Mouse (Mus musculus): ENCODE data around the gene Polr2a. TPM values are rescaled to one million over a fixed set of nuclear protein-coding genes. Genes with fewer than 3 reads are reported as not detected.
"Not testable (repeated sequence)": the region's sequence is repeated elsewhere in the genome, so short reads cannot be mapped to it uniquely, and the experiment has no call there.

The Polr2a gene
- polyA plus RNA-seq, 1 experiment from 2014 or later = 96.2 TPM

GRCm38 (mm10) chr11:69707873-69708381 lies 50.5 kb downstream of the Polr2a start:
- DNase-seq (ENCODE audit: low read depth, low spot score) (no peak), ATAC-seq (no peak)
- TF ChIP-seq CTCF (IDR thresholded peaks at IDR 0.05) = no peak
- no peaks in the 10 kb centered on the region for H3K27me3 ChIP-seq
- in situ Hi-C loops (cut with MboI; ENCODE audit: low pct_unique_long_range_greater_than_20kb) = no loop called here
- ChIA-PET CTCF (no interaction called here), POLR2A (interaction anchor here (0.6 kb wide), 1 partner anchor 383 kb away, joined by 5 read pairs; no protein-coding TSS in a partner anchor)

- ChIA-PET POLR2A (no interaction called here), CTCF (interaction anchor here (1.0 to 1.3 kb wide), 3 partner anchors 10 to 25 kb away, joined by 3 to 5 read pairs (median 4); partner anchors contain the start of gene Senp3)
- ATAC-seq (no peak), DNase-seq (ENCODE audit: low read depth, low spot score) (no peak)
- in situ Hi-C loops (cut with MboI; ENCODE audit: low pct_unique_long_range_greater_than_20kb) = no loop called here
- no peak for TF ChIP-seq CTCF (IDR thresholded peaks at IDR 0.05)
- H3K27me3 ChIP-seq = no peaks in the 10 kb centered on the region
These were observed 51.0 kb downstream of the Polr2a start for GRCm38 (mm10) chr11:69707480-69707847.

DNA sequence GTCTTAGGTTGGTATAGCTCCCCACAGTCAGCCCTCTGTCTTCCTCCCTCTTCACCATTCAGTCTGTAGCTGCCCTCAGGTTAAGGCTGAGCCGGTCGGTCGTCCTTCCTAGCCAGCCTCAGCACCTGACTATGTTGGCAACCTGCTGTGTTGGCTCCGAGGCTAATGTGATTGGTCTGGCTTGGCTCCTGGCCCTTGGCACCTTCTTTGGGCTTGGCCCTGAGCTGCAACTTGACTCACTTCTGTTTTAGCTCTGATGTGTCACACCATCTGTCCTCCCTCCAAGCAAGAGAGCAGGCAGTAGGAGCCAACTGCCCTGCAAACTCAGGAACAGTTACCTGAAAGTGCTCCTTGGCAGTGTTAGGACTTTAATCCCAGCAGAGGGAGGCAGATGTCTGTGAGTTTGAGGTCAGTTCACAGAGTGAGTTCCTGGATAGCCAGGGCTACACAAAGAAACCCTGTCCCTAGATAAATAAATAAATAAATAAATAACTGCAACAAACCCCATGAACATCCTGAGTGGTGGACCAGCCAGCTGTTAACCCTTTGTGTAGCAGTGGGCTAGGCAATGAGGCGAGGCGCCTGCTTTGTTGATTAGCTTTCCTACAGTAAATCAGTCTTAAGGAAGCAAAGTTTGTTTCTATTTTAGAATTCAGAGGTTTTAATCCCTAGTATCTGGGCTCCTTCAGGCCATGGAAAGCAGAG lies 51.5 kb downstream of the Polr2a start:
- ATAC-seq = peak; percentile 21
- in situ Hi-C loops (cut with MboI; ENCODE audit: low pct_unique_long_range_greater_than_20kb) = no loop called here

GRCm38 (mm10) chr11:69704613-69705010 lies 53.8 kb downstream of the Polr2a start:
- CTCF ChIA-PET = interaction anchor here (1.2 to 1.5 kb wide), 3 partner anchors 10 to 23 kb away, joined by 3 to 4 read pairs (median 3); partner anchors contain the start of gene Senp3
- no peak for TF ChIP-seq CTCF (IDR thresholded peaks at IDR 0.05)
- no peak for DNase-seq (ENCODE audit: low read depth, low spot score)

More for the DNA sequence above, 51.5 kb downstream of the Polr2a start:
- POLR2A ChIA-PET = interaction anchor here (0.6 to 1.3 kb wide), 2 partner anchors 13 to 70 kb away, joined by 7 to 8 read pairs; no protein-coding TSS in a partner anchor
- TF ChIP-seq CTCF (IDR thresholded peaks at IDR 0.05) = no peak
- CTCF ChIA-PET = interaction anchor here (1.0 to 1.3 kb wide), 3 partner anchors 11 to 25 kb away, joined by 3 to 5 read pairs (median 4); partner anchors contain the start of gene Senp3
- DNase-seq (ENCODE audit: low read depth, low spot score) = no peak
- no peaks in the 10 kb centered on the region for H3K27me3 ChIP-seq

GRCm38 (mm10) chr11:69703814-69704612 lies 54.4 kb downstream of the Polr2a start:
- CTCF ChIA-PET = interaction anchor here (1.1 to 1.5 kb wide), 2 partner anchors 10 to 13 kb away, joined by 3 read pairs; no protein-coding TSS in a partner anchor
- TF ChIP-seq CTCF (IDR thresholded peaks at IDR 0.05) = no peak
- DNase-seq (ENCODE audit: low read depth, low spot score) (no peak), ATAC-seq (no peak)
- no peaks in the 10 kb centered on the region for H3K27me3 ChIP-seq
- in situ Hi-C loops (cut with MboI; ENCODE audit: low pct_unique_long_range_greater_than_20kb) = no loop called here
- POLR2A ChIA-PET = no interaction called here

More at GRCm38 (mm10) chr11:69704613-69705010, 53.8 kb downstream of the Polr2a start:
- in situ Hi-C loops (cut with MboI; ENCODE audit: low pct_unique_long_range_greater_than_20kb) = no loop called here
- ATAC-seq = no peak
- no peaks in the 10 kb centered on the region for H3K27me3 ChIP-seq
- POLR2A ChIA-PET = no interaction called here

- ATAC-seq; DNase-seq (ENCODE audit: low read depth, low spot score); H3K27me3 ChIP-seq; in situ Hi-C loops (cut with MboI; ENCODE audit: low pct_unique_long_range_greater_than_20kb); POLR2A ChIA-PET: not testable (repeated sequence)
- CTCF ChIA-PET = interaction anchor here (1.1 kb wide), 1 partner anchor 14 kb away, joined by 3 read pairs; no protein-coding TSS in a partner anchor
These were observed 55.1 kb downstream of the Polr2a start for GRCm38 (mm10) chr11:69703381-69703780.

GRCm38 (mm10) chr11:69702886-69703285 lies 55.6 kb downstream of the Polr2a start:
- POLR2A ChIA-PET; DNase-seq (ENCODE audit: low read depth, low spot score); ATAC-seq; H3K27me3 ChIP-seq; in situ Hi-C loops (cut with MboI; ENCODE audit: low pct_unique_long_range_greater_than_20kb); CTCF ChIA-PET: not testable (repeated sequence)

GRCm38 (mm10) chr11:69699595-69699994 lies 58.8 kb downstream of the Polr2a start:
- in situ Hi-C loops (cut with MboI; ENCODE audit: low pct_unique_long_range_greater_than_20kb) = no loop called here
- POLR2A ChIA-PET = interaction anchor here (0.7 kb wide), 1 partner anchor 24 kb away, joined by 3 read pairs; no protein-coding TSS in a partner anchor
- CTCF ChIA-PET = no interaction called here
- ATAC-seq = no peak
- H3K27me3 ChIP-seq = no peaks in the 10 kb centered on the region
- no peak for DNase-seq (ENCODE audit: low read depth, low spot score)
- no peak for TF ChIP-seq CTCF (IDR thresholded peaks at IDR 0.05)

GRCm38 (mm10) chr11:69698574-69698973 lies 59.9 kb downstream of the Polr2a start:
- no peaks in the 10 kb centered on the region for H3K27me3 ChIP-seq
- ChIA-PET CTCF (no interaction called here), POLR2A (interaction anchor here (0.5 kb wide), 1 partner anchor 10 kb away, joined by 5 read pairs; no protein-coding TSS in a partner anchor)
- TF ChIP-seq CTCF (IDR thresholded peaks at IDR 0.05) = no peak
- no peak for DNase-seq (ENCODE audit: low read depth, low spot score)
- in situ Hi-C loops (cut with MboI; ENCODE audit: low pct_unique_long_range_greater_than_20kb) = no loop called here
- no peak for ATAC-seq

- DNase-seq (ENCODE audit: low read depth, low spot score) = no peak
These were observed 61.0 kb downstream of the Polr2a start for GRCm38 (mm10) chr11:69697396-69697795.

More at GRCm38 (mm10) chr11:69697396-69697795, 61.0 kb downstream of the Polr2a start:
- POLR2A ChIA-PET = no interaction called here
- H3K27me3 ChIP-seq = no peaks in the 10 kb centered on the region
- TF ChIP-seq CTCF (IDR thresholded peaks at IDR 0.05) = no peak
- in situ Hi-C loops (cut with MboI; ENCODE audit: low pct_unique_long_range_greater_than_20kb) = no loop called here
- CTCF ChIA-PET = no interaction called here
- no peak for ATAC-seq

Data from Patski (cell line).